ENCODE assay signal across 13 mouse cellular contexts in the genomic region with DNA sequence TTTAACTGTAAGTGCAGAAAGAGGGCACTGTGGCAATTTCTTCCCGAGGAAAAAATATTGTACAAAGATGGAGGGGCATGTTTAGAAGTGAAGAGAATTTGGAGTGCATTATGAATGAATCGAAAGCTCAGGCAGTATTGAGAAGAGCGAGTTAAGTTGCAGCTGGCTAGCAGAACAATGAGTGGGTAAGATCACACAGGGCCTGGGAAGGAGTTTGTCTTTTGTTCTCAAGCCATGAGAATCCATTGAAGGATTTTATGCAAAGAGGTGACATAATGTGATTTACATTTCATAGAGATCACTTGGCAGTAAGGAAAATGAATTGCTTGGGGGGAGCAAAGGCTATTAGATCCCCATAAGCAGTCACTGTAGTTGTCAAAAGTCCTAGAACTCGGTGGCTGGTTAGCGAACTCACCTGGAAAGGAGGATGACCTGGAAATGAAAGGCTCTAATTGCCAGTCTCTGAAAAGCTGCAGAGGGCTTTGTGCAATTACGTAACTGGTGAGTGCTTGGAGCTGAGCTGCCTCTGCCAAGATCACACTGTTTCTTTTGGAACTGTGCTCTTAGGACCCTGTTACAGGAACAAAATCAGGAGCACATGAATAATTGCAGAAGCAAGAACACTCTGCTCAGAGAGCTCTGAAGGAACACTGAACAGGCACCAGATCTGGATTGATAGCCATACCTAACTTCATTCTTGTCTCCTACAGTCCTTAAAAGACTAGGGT. TPM values are rescaled to one million over a fixed set of nuclear protein-coding genes. Genes with fewer than 3 reads are reported as not detected.
DNase-seq lines count a peak whose midpoint lies in the region; ATAC-seq and TF ChIP-seq lines count a peak whose summit lies in the region.
"Had no signal": no experiment of that assay in that cellular context is flagged by ENCODE, and none has a peak within 500 bp of the region (broad histone marks: within the 10 kb centered on the region; RNA-seq: fewer than 3 reads in every experiment).

No protein-coding gene starts in this region.

- peak overlapping the region; percentile 46 for H3K9ac ChIP-seq in hindbrain, embryonic 13.5 days

- no peak for TF ChIP-seq POLR2A in cerebellum, adult 2 months (IDR thresholded peaks at IDR 0.05; ENCODE audit: borderline replicate concordance, insufficient read depth, low read length)

- no peaks in the 10 kb centered on the region for H3K27me3 ChIP-seq in cerebellum, adult 2 months (ENCODE audit: control insufficient read depth, insufficient read depth, low read length)
- H3K27me3 ChIP-seq in hindbrain, embryonic 13.5 days: no peaks in the 10 kb centered on the region

- no peak overlapping the region for H3K4me2 ChIP-seq in hindbrain, embryonic 13.5 days

- peak overlapping the region; percentile 26; the same call in 1 of the 2 replicates for H3K27ac ChIP-seq in cerebellum, adult 2 months (ENCODE audit: insufficient read depth, low read length)
- peak overlapping the region; percentile 87 for H3K27ac ChIP-seq in layer of hippocampus, adult 2 months
- no peak overlapping the region for H3K27ac ChIP-seq in hindbrain, embryonic 13.5 days
- H3K27ac ChIP-seq: kidney, postnatal 0 days had no signal

- no peaks in the 10 kb centered on the region for H3K9me3 ChIP-seq in hindbrain, embryonic 13.5 days

- TF ChIP-seq CTCF in cerebellum, adult 2 months (IDR thresholded peaks at IDR 0.05; ENCODE audit: borderline replicate concordance, insufficient read depth, low read depth, low read length): no peak
- TF ChIP-seq CTCF in layer of hippocampus, adult 2 months (conservative IDR thresholded peaks at IDR 0.05): no peak

- peak in 1 of 2 experiments; percentile 44 for DNase-seq in cerebellum, adult 2 months
- no peak for DNase-seq in cerebellum, postnatal 10 days
- DNase-seq in layer of hippocampus, adult 2 months (ENCODE audit: low spot score in 2 of 2): peak in 1 of 2 experiments; percentile 46
- no peak for DNase-seq in layer of hippocampus, postnatal 10 days (ENCODE audit: low spot score in 2 of 2)
- DNase-seq in NIH3T3 (ENCODE audit: low read depth): peak; percentile 45
- no peak for DNase-seq in ovary, postnatal 36 days (ENCODE audit: low spot score)
- DNase-seq: adrenal gland, postnatal 10 days; heart, postnatal 10 days; liver had no signal

- no peak overlapping the region for H3K4me3 ChIP-seq in cerebellum, adult 2 months (replicated peaks; ENCODE audit: insufficient read depth, low read depth, low read length)
- H3K4me3 ChIP-seq in layer of hippocampus, adult 2 months: no peak overlapping the region
- H3K4me3 ChIP-seq in hindbrain, embryonic 13.5 days: no peak overlapping the region

- no peak for ATAC-seq in hindbrain, embryonic 13.5 days (ENCODE audit: low FRiP score)
- no peak for ATAC-seq in inflammation-experienced regulatory T-cells, adult 6 months

- peaks cover 3% of the 10 kb centered on the region; the same call in 1 of the 2 replicates for H3K4me1 ChIP-seq in cerebellum, adult 2 months (ENCODE audit: control insufficient read depth, insufficient read depth, low read length)
- peaks cover 3% of the 10 kb centered on the region; the same call in 1 of the 2 replicates for H3K4me1 ChIP-seq in hindbrain, embryonic 13.5 days (replicated peaks)

- peaks cover 46% of the 10 kb centered on the region for H3K36me3 ChIP-seq in hindbrain, embryonic 13.5 days

- WGBS in cerebellum, adult 2 months: 31% methylated on average over 6 of the region's 6 CpGs
- 48% methylated on average over 6 of the region's 6 CpGs for WGBS in hindbrain, embryonic 13.5 days

RNA-seq across cellular contexts. Expression of a gene that starts 7.5 kb away (rescaled TPM):
- 182 and 190 TPM in 2 replicates for polyA plus RNA-seq in cerebellum, adult 2 months (2012; rRNA removed)
- 10 to 100 TPM; 79.7 to 83.2 TPM for total RNA-seq in layer of hippocampus, adult 2 months (2021)
- total RNA-seq in layer of hippocampus, postnatal 10 days (2021): 100 to 1,000 TPM; 112 to 117 TPM
- 181 and 191 TPM in 2 replicates for polyA plus RNA-seq in hindbrain, embryonic 13.5 days (2015; fragmentation: Nextera tagmentation; extraction: Ambion mirVana)
- 100 to 1,000 TPM; 152 to 175 (median 153) TPM for polyA plus RNA-seq in inflammation-experienced regulatory T-cells, adult 6 months (2017; shearing (Covaris generic))

RNA-seq across cellular contexts. Expression of a gene that starts 8.3 kb away (rescaled TPM):
- polyA plus RNA-seq in cerebellum, adult 2 months (2012; rRNA removed): 16.2 and 16.4 TPM in 2 replicates
- total RNA-seq in layer of hippocampus, adult 2 months (2021): 10 to 100 TPM in 1 of 2 experiments, 1 to 10 TPM in 1; 8.9 to 14.3 TPM
- 10 to 100 TPM; 15.4 to 17.4 TPM for total RNA-seq in layer of hippocampus, postnatal 10 days (2021)
- polyA plus RNA-seq in hindbrain, embryonic 13.5 days (2015; fragmentation: Nextera tagmentation; extraction: Ambion mirVana): 25.8 and 28.0 TPM in 2 replicates
- polyA plus RNA-seq in inflammation-experienced regulatory T-cells, adult 6 months (2017; shearing (Covaris generic)): 10 to 100 TPM; 14.9 to 21.8 (median 19.9) TPM

RNA-seq across cellular contexts. Expression of a gene that starts 15.3 kb away (rescaled TPM):
- polyA plus RNA-seq in cerebellum, adult 2 months (2012; rRNA removed): 177 and 182 TPM in 2 replicates
- 100 to 1,000 TPM; 112 to 120 TPM for total RNA-seq in layer of hippocampus, adult 2 months (2021)
- 100 to 1,000 TPM; 136 to 148 TPM for total RNA-seq in layer of hippocampus, postnatal 10 days (2021)
- 111 and 122 TPM in 2 replicates for polyA plus RNA-seq in hindbrain, embryonic 13.5 days (2015; fragmentation: Nextera tagmentation; extraction: Ambion mirVana)
- polyA plus RNA-seq in inflammation-experienced regulatory T-cells, adult 6 months (2017; shearing (Covaris generic)): 10 to 100 TPM; 12.4 to 25.1 (median 14.3) TPM

RNA-seq across cellular contexts. Expression of a gene that starts 23.2 kb away (rescaled TPM):
- polyA plus RNA-seq in cerebellum, adult 2 months (2012; rRNA removed): 92.1 and 115 TPM in 2 replicates
- 10 to 100 TPM; 73.2 to 73.4 TPM for total RNA-seq in layer of hippocampus, adult 2 months (2021)
- total RNA-seq in layer of hippocampus, postnatal 10 days (2021): 10 to 100 TPM; 31.6 to 38.3 TPM
- polyA plus RNA-seq in hindbrain, embryonic 13.5 days (2015; fragmentation: Nextera tagmentation; extraction: Ambion mirVana): 39.9 and 46.8 TPM in 2 replicates
- polyA plus RNA-seq in inflammation-experienced regulatory T-cells, adult 6 months (2017; shearing (Covaris generic)): 100 to 1,000 TPM in 2 of 3 experiments, 10 to 100 TPM in 1; 92.5 to 132 (median 131) TPM

RNA-seq across cellular contexts. Expression of a gene that starts 58.6 kb away (rescaled TPM):
- polyA plus RNA-seq in cerebellum, adult 2 months (2012; rRNA removed): 4.5 and 5.0 TPM in 2 replicates
- 10 to 100 TPM; 14.1 to 15.1 TPM for total RNA-seq in layer of hippocampus, adult 2 months (2021)
- total RNA-seq in layer of hippocampus, postnatal 10 days (2021): 10 to 100 TPM; 46.4 to 47.4 TPM
- polyA plus RNA-seq in hindbrain, embryonic 13.5 days (2015; fragmentation: Nextera tagmentation; extraction: Ambion mirVana): 15.8 and 16.1 TPM in 2 replicates
- polyA plus RNA-seq in inflammation-experienced regulatory T-cells, adult 6 months (2017; shearing (Covaris generic)): under 1 TPM in 1 of 3 experiments, not detected in 2; 0.08 TPM
- total RNA-seq: megakaryocyte-erythroid progenitor cell, adult 5-6 weeks had no signal
